Mouse (Mus musculus) cerebellum, adult 11-12 months (tissue): ENCODE results near the gene Rps6ka4.

Experiments used
- DNase-seq: peaks from one replicate; pipeline ENCODE4 v3.0.0; 2022

Gene Rps6ka4

GRCm38 (mm10) chr19:6849506-6850068 is 9.2 kb upstream of the Rps6ka4 start:
- DNase-seq: peak; percentile 16

DNA sequence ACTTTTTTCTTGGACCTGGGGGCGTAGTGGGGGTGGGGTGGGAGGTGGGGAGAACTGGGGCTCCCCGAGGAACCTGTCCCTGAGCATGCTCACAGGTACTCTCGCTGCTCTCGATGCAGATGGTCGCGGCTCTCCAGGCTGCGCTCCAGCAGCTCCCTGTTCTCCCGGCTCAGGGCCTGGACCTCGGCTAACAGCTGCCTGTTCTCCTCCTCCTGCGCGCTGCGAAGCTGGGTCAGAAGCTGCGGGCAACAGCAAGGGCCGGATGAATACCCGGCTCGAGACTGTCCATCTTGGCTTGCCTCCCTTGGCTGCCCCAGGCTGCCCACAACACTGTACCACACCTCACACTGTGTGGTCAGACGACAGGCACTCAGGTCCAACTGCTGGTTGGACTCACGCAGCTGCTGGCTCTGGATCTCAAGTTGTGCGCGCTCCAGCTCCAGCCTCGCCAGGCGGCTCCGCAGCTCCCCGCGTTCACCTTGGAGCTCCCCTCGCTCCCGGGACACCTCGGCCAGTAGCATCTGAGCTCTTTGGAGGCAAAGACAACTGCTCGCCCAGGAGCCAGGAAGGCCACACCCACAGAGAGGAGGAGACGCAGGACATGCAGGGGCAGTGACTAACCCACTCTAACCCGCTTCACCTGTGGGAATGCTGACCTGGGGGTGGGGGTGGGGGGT is 7.5 kb upstream of the Rps6ka4 start:
- DNase-seq: peak; percentile 61

- DNase-seq: no peak
Measured at GRCm38 (mm10) chr19:6846050-6846449, 5.6 kb upstream of the Rps6ka4 start.

DNA sequence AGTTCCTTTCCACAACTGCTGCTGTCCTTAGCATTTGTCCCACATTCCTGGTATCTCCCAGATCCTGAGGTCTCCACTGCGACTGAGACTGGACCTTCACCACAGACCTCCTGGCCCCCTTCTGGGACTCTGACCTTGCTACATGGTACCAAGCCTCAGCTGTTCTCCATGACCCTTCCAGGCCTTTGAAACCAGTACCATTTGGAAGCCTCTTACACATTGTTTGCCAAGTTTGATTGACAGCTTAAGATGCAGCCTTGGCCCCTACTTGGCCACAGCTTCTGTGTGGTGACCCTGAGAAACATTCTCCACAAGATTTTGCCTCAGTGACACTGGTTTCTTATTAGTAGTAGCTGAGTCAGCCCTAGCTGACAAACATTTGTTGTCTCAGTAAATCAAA is 1.9 kb upstream of the Rps6ka4 start:
- no peak for DNase-seq

GRCm38 (mm10) chr19:6841292-6841597 is 809 bp upstream of the Rps6ka4 start:
- DNase-seq: no peak

- DNase-seq: peak; percentile 47
Measured at GRCm38 (mm10) chr19:6839615-6840474, 591 bp downstream of the Rps6ka4 start.

DNA sequence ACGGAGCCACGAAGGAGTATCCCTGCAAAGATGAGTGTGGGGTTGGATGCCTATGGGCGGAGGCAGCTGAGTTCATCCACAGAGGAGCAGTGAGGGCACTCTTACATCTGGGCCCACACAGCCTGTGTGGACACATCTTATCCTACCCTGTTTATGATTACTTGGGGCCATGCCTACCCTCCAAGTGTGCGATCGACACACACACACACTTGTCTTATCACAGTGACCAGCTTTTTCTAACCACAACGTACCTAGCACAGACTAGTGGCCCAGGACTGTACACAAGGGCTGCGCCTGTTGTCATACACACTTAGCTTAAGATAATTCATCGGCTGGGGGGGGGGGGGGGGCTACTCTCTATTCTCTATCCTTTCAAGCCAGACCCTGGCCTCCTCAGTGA is 8.1 kb downstream of the Rps6ka4 start:
- DNase-seq: no peak

DNA sequence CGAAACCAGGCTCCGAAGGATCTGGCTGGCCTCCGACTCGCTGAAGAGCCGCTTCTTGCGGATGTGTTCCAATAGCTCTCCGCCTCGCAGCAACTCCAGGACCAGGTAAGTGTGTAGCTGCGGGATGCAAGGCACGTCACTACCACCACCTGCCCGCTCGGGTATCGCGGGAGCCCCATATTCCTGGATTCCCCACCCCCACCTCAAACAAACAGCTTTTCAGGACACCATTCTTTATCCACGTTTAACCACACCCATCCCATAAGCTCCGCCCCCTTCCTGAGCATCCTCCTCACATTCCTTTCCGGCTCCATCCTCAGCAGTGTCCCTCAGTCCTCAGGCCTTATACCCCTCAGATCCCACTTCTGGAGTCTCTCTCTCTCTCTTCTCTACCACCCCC is 9.1 kb downstream of the Rps6ka4 start:
- DNase-seq: no peak

DNA sequence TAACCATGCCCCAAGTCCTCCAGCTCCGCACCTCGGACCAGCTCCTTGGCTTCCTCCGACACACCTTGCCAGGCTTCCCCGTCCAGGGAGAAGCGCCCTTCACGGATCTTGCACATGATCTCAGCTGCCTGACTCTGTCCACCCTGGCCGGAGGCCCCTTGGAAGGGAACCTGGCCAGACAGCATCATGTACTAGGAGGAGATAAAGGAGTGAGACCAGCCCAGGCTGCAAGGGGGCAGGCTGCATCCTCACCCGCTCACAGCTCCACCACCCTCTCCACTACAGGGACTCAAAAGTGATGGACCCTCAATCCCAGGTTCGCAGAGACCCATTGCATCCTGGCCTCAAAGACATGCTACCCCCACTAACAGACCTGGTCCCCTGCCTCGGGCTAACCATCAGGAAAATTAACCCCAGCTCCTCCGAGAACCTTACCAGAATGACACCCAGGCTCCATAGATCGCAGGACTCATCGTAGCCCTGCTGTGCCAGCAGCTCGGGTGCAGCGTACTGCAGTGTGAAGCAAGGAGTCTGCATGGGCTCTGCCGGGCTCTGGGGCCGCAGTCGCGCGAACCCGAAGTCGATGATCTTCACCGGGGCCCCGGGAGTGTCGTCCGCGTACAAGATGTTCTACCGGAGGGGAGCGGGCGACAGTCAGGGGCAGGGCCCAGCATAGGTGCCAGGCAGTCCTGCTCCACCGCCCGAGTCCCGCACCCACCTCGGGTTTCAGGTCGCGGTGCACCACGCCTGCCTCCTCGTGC is 9.7 kb downstream of the Rps6ka4 start:
- no peak for DNase-seq

- DNase-seq: no peak
Measured at GRCm38 (mm10) chr19:6829870-6830555, 10.4 kb downstream of the Rps6ka4 start.

DNA sequence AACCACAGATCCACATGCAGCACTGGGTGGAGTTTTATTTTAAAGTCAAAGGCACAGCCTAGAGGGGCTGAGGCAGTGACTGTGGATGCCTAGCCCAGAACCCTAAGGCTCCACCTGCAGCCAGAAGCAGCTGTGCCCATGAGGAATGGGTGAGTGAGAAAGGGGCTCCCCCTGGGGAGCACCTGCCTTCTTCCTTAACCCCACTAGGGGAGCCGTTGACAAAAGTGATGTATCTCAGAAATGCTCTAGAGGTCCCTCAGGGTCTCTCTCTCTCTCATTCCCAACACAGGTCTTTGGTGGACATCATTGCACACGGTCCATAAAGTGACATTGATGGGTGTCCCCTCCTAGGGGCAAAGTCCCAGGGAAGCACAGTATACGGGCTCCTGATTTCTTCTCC is 11.4 kb downstream of the Rps6ka4 start:
- no peak for DNase-seq

DNA sequence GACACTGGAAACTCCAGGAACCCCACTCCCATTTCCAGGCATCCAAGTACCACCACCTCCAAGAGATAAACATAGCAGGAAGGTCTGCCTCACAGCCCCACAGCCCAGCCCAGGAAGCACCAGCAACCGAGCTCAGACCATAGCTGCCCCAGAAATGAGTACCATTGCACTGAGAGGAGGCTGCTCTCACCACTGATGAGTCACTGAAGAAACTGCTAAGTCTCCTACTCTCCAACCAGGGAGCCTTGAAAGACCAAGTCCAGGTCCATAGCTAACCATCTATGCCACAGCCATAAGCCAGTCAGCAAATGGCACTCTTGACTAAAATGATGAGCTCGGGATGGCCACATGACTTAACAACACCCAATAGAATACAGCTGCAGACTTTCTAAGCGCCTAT is 13.8 kb downstream of the Rps6ka4 start:
- no peak for DNase-seq

DNA sequence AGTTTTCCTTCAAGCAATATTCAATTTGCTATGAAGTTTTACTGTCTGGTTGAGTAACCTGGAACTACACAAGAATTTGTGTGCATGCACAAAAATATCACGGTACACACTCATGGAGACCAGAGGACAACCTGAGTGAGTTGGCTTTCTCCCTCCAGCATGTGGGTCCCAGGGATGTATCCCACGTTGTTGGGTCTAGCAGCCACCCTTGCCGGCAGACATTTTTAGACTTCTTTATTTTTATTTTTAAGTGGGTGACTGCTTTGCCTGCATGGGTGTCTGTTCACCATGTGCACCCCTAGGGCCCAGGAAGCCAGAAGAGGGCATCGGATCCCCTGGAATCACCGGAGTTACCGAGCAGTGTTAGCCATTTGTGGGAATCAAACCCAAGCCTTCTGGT is 15.1 kb downstream of the Rps6ka4 start:
- no peak for DNase-seq

DNA sequence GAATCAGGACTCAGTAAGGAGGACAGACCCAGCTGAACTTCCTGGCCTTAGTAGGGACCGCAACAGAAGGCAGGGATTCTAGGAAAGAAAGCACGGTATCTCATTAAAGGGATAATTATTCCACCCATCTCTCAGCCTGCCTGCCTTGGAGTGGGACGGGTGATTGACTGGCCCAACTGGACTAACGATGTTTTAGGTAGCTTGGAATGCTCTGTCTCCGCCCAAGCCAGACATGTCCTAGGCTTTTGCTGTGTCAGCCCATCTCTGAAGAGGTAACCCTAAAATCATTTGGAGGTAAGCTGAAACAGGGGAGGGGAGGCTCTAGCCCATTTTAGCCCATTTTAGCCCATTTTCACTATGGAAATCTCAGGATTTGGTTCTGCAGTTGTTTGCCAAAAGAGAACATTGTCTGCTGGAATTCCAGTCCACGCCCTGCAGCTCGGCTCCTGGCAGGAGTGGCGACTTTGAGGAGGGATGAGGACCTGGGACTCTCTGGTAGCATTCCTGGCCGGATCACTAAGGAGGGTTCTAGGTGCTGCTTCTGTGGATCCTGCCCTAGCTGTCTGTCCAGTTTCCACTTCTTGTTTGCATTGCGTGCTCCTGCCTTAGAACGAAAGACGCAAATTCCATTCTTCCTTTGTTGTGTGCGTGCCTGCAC is 19.8 kb downstream of the Rps6ka4 start:
- no peak for DNase-seq

DNA sequence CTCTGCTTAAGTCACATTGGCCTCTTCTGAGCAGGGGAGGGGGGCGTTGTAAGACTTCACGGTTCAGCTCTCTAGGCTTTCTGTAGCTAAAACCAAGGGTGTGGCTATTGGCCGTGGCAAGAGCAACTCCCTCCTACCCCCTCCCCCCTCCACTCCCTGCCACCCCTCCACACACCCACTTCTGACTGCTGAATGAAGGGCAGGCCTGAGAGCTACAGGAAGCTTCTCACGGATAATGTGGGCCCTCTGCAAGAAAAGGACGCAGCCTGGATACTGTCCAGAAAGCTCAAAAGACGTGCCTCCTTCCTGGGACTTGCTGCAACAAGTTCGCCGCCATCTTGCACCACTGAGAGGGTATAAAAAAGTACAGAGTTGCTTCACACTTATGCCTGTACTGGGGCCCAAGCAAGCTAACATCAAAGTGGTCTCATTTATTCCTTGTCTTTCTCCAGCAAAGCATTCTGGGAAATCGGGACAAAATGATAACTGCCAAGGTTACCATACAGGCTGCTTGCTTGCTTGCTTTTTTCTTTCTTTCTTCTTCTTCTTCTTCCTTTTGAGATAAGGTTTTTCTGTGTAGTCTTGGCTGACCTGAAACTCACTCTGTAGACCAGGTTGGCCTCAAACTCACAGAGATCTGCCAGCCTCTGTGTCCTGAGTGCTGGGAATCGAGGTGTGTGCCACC is 21.2 kb downstream of the Rps6ka4 start:
- DNase-seq: no peak

DNA sequence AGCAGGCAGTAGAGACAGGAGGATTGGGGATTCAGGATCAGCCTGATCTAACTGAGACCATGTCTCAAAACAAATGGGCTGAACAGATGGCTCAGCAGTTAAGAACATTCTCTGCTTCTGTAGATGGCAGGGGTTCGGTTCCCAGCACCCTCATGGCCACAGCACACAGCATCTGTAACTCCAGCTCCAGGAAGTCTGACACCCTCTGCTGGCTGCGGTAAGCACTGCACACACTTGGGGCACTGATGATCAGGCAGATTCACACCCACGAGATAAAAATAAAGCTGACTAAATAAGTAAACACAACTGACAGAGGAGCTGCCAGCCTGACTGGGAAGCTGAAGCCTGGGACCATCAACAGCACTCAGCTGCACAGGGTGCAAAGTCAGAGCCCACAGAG is 25.5 kb downstream of the Rps6ka4 start:
- no peak for DNase-seq

DNA sequence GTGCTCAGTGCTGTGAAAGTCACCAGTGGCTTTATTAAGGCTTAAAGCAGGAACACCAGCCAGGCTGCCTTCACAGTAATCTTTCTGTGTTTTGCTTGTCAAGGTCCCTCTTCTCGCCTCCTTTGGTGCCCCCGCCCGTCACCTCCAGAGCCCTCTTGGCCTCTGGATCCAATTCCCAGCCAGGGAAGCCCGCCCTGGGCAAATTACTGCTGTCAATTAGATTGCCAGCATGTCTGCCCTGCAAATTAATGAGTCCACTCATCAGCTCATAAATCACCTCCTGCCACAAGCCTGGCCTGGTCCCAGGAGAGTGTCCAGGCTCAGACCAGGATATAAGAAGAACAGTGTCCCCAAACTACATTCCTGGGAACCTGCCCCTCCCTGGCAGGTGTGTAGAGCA is 26.1 kb downstream of the Rps6ka4 start:
- no peak for DNase-seq
